Mouse (Mus musculus) ovary, postnatal 36 days (tissue): ENCODE results near the gene Acvr2b.
A peak's percentile ranks its signal among the peaks of the same experiment; 100 is the strongest.

ENCODE experiments used
- DNase-seq: peaks from one replicate; pipeline ENCODE4 v3.0.0; 2022; ENCODE audit warnings: low spot score, mixed read lengths

The Acvr2b gene

DNA sequence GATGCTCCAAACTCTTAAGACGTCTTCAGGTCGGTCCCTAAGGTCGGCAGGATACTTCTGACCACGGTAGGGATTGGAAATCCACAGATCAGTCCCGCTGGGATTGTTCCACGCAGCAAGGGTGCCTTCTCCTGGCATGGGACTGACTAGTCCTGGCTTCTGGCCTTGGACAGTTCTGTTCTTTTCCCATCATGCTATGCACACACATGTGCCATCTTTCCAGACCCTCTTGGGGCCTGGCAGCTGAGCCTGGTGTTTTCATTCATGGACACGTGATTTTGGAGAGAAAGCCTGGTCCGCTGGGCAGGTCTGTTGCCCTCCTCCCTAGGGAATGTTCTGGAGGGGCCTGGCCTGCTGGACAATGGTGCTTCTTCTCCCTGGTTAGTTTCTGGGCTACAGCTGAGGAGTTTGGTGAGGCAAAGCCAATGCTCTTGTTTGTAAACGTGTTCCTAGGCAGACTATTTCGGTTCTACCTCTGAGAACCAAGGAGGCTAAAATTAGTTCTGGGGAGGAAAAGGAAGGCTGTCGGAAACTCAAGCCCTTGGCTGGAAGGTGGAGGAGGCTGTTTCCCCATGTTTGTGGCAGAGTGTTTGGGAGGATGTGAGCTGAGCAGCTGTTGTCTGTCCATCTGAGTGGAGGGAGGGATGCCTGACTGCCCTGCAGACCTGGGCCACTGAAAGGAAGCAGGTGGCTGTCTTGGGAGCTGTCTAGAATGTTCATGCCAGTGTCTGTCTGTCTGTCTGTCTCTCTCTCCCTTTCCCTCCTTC lies 7.2 kb downstream of the Acvr2b start:
- DNase-seq = no peak

- no peak for DNase-seq
Measured at GRCm38 (mm10) chr9:119409864-119410263, 7.9 kb downstream of the Acvr2b start.

DNA sequence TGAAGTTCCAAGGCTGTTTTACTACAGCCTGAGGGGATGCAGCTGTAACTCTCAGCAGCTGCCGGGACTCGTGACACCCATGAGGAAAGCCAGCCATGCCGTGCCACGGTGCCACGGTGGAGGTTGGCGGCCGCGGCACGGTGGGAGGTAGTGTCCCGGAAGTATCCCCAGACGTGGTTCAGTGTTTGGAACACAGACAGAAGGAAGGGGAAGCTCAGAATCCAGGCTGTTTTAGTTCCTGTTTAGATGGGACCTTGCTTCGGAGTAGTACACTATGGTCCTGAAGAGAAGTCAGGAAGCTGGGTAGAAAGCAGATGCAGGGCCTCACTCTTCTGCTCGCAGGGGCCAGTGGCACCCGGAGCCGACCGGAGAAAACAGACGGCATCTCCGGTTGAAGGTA lies 16.1 kb downstream of the Acvr2b start:
- no peak for DNase-seq

- DNase-seq = no peak
Measured at GRCm38 (mm10) chr9:119419852-119420438, 18.0 kb downstream of the Acvr2b start.

GRCm38 (mm10) chr9:119425217-119425975 lies 23.5 kb downstream of the Acvr2b start:
- DNase-seq = peak; percentile 31

DNA sequence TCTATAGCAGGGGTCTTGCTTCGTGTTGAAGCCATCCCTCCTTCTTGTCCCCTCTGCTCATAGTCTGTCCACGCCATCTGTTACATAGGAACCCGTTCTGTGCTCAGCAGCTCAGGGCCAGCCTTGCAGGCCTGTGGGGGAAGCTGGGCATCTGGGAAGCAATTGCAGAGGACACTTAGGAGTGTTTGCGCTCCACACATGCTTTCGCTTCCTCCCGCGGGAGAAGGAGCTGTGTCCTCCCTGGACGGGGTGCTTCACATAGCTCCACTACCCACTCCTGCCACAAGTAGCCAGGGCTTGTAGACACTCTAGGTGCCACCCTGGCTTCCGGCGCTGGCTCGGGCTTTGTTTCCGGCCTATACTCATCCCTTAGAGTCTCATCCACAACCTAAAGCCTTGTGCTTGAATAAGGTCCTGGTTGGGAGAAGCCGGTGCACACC lies 24.1 kb downstream of the Acvr2b start:
- no peak for DNase-seq

DNA sequence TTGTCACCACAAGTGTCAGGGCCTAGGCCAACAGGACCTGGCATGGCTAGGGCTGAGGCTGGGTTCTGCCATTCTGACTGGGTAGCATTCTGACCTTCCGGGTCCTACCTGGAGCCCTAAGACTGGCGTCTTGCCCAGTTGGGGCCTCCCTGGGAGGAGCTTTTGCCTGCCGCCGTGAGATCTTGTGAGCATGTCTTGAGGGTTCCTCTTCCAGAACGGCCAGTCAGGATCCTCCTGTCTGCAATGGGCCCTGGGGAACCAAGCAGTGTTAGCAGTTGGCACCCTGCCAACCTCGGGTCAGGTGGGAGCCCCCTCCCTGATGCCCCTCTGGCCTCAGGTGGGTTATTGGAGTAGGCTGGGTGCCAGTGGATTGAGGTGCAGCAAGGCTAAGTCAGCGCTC lies 24.6 kb downstream of the Acvr2b start:
- DNase-seq = no peak

DNA sequence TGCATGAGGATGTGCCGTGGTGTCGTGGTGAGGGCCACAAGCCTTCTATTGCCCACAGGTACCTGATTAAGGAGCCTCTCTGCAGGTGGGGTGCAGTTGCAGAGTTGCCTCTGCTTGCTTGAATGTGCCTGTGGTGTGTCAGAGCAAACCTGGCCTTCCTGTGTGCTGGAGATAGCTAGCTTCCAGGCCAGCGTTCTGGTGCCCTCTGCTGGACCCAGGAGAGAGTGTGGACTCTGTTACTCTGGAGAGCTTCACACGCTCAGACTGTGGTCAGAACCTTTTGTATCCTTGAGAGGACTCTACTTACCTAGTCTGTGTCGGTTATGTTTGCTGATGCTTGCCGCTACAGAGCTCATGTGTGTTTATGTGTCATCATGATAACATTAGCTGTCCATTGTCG lies 28.4 kb downstream of the Acvr2b start:
- DNase-seq = peak; percentile 78

DNA sequence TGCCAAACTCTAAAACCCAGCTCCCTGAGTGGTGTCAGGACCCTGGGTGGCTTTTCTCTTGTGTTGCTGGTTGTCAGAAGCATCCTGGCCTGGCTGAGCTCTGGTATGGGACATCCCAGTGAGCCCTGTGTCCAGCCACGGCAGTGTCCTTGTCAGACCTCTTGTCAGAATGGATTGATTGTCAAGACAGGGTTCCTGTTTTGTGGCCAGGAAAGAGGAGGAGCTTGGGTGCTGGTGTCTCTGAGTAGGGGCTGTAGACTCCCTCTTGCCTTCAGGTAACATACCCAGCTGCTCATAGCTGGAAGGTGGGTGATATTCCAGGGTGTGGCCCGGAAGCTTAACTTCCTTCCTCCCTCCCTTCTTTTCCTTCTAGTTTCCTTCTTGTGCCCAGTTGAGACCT lies 33.9 kb downstream of the Acvr2b start:
- DNase-seq = no peak

GRCm38 (mm10) chr9:119438065-119438464 lies 36.1 kb downstream of the Acvr2b start:
- DNase-seq = no peak

- no peak for DNase-seq
Measured at GRCm38 (mm10) chr9:119438498-119439000, 36.6 kb downstream of the Acvr2b start.

GRCm38 (mm10) chr9:119444738-119445429 lies 43.0 kb downstream of the Acvr2b start, which contains the start of gene Exog:
Exog (plus strand) TSS chr9:119444943.
- peak; percentile 98 for DNase-seq

- DNase-seq = no peak
Measured at GRCm38 (mm10) chr9:119445737-119446136, 43.8 kb downstream of the Acvr2b start.

DNA sequence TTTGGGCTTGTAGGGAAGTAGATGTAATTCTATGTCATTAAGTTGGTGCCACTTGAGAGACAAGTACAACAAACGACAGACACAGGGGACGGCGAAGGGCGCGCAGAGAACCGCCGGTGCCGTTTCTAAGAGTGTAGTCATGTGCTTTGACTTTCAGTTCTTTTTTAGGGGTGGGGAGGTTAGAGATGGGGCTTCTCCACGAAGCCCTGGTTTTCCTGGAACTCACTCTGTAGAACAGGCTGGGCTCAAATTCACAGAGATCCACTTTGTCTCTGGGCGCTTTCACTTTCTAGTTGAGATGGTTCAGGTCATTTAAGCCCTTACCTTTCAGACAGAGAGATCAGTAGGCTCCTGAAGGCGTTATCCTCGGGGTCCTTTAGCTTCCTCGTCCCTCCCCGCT lies 54.0 kb downstream of the Acvr2b start:
- DNase-seq = no peak

- no peak for DNase-seq
Measured at GRCm38 (mm10) chr9:119457122-119457521, 55.2 kb downstream of the Acvr2b start.

- DNase-seq = peak; percentile 54
Measured at GRCm38 (mm10) chr9:119460410-119460809, 58.5 kb downstream of the Acvr2b start.

- DNase-seq = no peak
Measured at GRCm38 (mm10) chr9:119465056-119465455, 63.1 kb downstream of the Acvr2b start.

GRCm38 (mm10) chr9:119465595-119465994 lies 63.7 kb downstream of the Acvr2b start:
- peak; percentile 24 for DNase-seq

GRCm38 (mm10) chr9:119469691-119470353 lies 67.9 kb downstream of the Acvr2b start:
- no peak for DNase-seq

GRCm38 (mm10) chr9:119472412-119472918 lies 70.5 kb downstream of the Acvr2b start:
- DNase-seq = no peak

- DNase-seq = no peak
Measured at GRCm38 (mm10) chr9:119473011-119473410, 71.1 kb downstream of the Acvr2b start.
